Mouse (Mus musculus): ENCODE data around the gene Cdkn2b. TPM values are rescaled to one million over a fixed set of nuclear protein-coding genes. Genes with fewer than 3 reads are reported as not detected.

The Cdkn2b gene
- polyA plus RNA-seq (2012; rRNA removed), result 31.9 and 71.3 TPM in 2 replicates

DNA sequence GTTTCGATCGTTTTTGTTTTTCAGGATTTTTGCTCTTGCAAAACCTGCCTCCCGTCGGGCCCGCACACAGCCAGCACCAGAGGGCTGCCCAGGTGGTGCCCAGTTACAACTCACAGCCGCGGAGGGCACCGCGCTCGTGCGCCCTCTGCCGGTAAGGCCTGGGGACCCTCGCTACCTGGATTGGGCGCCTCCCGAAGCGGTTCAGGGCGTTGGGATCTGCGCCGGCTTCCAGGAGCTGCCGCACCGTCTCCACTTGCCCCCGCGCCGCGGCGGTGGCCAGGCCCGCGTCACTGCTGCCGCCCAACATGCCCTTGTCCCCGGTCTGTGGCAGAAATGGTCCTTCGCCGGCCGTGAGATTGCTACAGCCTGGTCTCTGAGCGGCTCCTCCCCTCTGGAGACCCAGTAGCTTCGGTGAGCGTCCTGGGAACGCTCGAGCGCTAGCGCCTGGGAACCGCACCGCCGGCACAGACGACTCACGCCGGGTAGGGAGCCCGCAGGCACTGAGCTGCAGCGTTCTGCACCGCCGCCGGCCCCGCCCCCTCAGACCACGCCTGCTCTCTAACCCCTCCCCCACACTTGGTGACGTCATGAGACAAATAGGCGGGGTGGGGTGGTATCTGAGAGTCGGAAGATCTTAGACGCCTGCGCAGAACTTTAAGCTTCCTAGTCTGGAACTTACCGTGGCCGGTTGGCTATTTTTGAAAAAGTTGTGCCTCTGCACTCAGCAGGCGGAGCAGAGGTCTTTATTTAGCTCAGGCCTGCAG is at the start of gene Cdkn2b:
Cdkn2b (minus strand) TSS at position 549 of the 764 bp plus-strand sequence.

DNA sequence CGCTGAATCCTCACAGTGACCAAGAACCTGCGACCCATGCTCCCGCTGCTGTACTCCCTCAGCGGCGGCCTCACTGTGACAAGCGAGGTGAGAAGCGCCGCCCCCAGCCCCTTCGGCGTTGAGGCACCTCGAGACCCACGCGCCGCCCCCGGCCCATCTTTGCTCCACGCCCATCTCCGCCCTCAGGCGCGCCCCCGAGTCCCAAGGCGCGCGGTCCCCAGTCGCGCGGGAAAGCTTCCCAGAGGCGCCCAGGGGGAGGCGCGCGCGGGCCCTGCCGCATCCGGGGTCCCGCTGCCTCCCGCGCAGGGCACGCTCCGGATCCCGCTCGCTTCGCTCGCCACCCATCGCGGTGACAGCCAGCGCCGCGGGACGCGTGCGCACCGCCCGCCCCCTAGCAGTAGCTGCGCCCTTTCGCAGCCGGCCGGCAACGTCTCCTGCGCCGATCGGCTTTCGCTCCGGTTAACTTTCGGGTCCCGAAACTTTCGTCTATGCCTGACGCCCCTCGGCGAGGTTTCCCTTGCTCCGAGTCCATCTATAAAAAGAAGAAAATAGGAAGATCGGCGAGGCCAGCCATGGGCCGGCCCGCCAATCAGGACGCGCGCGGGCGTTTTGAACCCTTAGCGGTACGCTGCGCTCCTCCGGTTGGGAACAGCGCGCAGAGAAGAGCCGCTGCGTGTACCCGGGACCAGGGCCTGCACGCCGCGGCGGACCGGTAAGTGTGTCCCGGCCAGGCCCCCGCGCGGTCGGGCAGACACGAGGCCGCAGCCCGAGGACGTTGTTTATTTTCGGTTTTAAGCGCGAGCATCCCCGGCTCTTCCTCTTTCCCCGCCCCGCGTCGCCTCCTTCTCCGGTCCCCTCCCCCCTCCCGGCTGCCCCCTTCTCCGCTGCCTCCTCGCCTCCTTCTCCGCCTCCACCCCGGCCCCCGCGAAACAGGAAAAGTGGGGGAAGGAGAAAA is 16.1 kb downstream of the Cdkn2b start, which contains the start of gene Cdkn2a:
Cdkn2a (minus strand) TSS at position 168 of the 955 bp plus-strand sequence.

Other genes with a start within 250 kb of the Cdkn2b start
- gene Mtap, start 173.9 kb downstream of the Cdkn2b start, polyA plus RNA-seq (2012; rRNA removed), result 6.2 and 6.6 TPM in 2 replicates
- 2.9 and 4.6 TPM in 2 replicates for gene Cdkn2a, start 16.4 kb downstream of the Cdkn2b start, polyA plus RNA-seq (2012; rRNA removed)

Data from ovary, adult 2 months (tissue).